11 mouse cellular contexts compared by ENCODE assay signal in the genomic region with DNA sequence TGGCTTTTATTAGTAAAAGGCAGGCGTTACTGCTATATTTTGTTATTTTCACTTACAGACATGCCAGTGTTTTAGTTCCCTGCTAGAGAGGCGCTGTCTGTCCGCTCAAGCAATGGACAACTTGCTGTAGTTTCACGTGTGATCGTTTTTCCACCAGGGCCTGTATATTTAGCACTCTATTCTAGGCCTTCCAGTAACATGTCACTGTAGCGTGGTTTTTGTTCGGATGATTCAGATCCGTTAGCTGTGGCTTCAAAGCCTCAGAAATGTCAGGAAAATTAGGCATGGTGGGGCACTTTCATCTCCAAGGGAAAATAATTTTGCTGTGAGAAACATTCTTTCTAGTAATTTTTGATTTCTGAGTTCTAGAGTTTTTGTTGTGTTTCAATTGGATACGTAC. TPM values are rescaled to one million over a fixed set of nuclear protein-coding genes. Genes with fewer than 3 reads are reported as not detected.
DNase-seq lines count a peak whose midpoint lies in the region; ATAC-seq and TF ChIP-seq lines count a peak whose summit lies in the region.
"Had no signal": no experiment of that assay in that cellular context is flagged by ENCODE, and none has a peak within 500 bp of the region (broad histone marks: within the 10 kb centered on the region; RNA-seq: fewer than 3 reads in every experiment).

No protein-coding gene starts in this region.

- peak overlapping the region; percentile 71 for H3K4me3 ChIP-seq in heart, embryonic 16.5 days (ENCODE audit: low read length)
- H3K4me3 ChIP-seq in embryonic facial prominence, embryonic 10.5 days = peak overlapping the region; percentile 84; the same call in 1 of the 2 replicates
- H3K4me3 ChIP-seq in liver, postnatal 0 days (ENCODE audit: low read depth, low read length) = no peak overlapping the region

- H3K36me3 ChIP-seq in heart, embryonic 16.5 days (ENCODE audit: control insufficient read depth, insufficient read depth) = no peaks in the 10 kb centered on the region
- no peaks in the 10 kb centered on the region for H3K36me3 ChIP-seq in embryonic facial prominence, embryonic 10.5 days (replicated peaks)
- H3K36me3 ChIP-seq in liver, postnatal 0 days (replicated peaks; ENCODE audit: insufficient read depth, low read length) = no peaks in the 10 kb centered on the region
- H3K36me3 ChIP-seq: forebrain, embryonic 10.5 days; G1E had no signal

- TF ChIP-seq CTCF in liver, postnatal 0 days (IDR thresholded peaks at IDR 0.05; ENCODE audit: low read depth) = no peak

- H3K4me1 ChIP-seq in heart, embryonic 16.5 days (ENCODE audit: control insufficient read depth, insufficient read depth, low read length) = peaks cover 49% of the 10 kb centered on the region
- H3K4me1 ChIP-seq in embryonic facial prominence, embryonic 10.5 days = peaks cover 42% of the 10 kb centered on the region
- peaks cover 26% of the 10 kb centered on the region for H3K4me1 ChIP-seq in liver, postnatal 0 days (ENCODE audit: insufficient read depth)

- intact Hi-C loops in heart, postnatal 36 days (cut with DNase I) = loop anchor here (1.0 kb wide), 2 partner anchors 78 to 81 kb away; no protein-coding TSS in a partner anchor

- H3K9ac ChIP-seq in heart, embryonic 16.5 days (ENCODE audit: low read length) = peak overlapping the region; percentile 83
- no peak overlapping the region for H3K9ac ChIP-seq in liver, postnatal 0 days (replicated peaks)

- no peak for ATAC-seq in heart, embryonic 16.5 days (replicated peaks; ENCODE audit: extremely low read depth, insufficient read depth, low FRiP score)
- ATAC-seq in liver, postnatal 0 days = no peak

- peak overlapping the region; percentile 81 for H3K4me2 ChIP-seq in heart, embryonic 16.5 days (ENCODE audit: low read depth, low read length)
- peak overlapping the region; percentile 87; the same call in 1 of the 2 replicates for H3K4me2 ChIP-seq in liver, postnatal 0 days (ENCODE audit: low read depth, low read length)

- H3K9me3 ChIP-seq in heart, embryonic 16.5 days (replicated peaks; ENCODE audit: control insufficient read depth, low read length) = no peaks in the 10 kb centered on the region
- no peaks in the 10 kb centered on the region for H3K9me3 ChIP-seq in embryonic facial prominence, embryonic 10.5 days
- H3K9me3 ChIP-seq in liver, postnatal 0 days (ENCODE audit: low read length) = no peaks in the 10 kb centered on the region
- H3K9me3 ChIP-seq: forebrain, embryonic 10.5 days had no signal

- H3K27ac ChIP-seq in heart, embryonic 16.5 days (ENCODE audit: low read length) = peak overlapping the region; percentile 78
- H3K27ac ChIP-seq in embryonic facial prominence, embryonic 10.5 days (replicated peaks) = no peak overlapping the region
- no peak overlapping the region for H3K27ac ChIP-seq in liver, postnatal 0 days (ENCODE audit: low read depth)
- H3K27ac ChIP-seq: forebrain, embryonic 10.5 days had no signal

- no peak for DNase-seq in heart, postnatal 36 days
- DNase-seq in 416B (ENCODE audit: low read depth) = peak; percentile 44
- no peak for DNase-seq in embryonic facial prominence, embryonic 10.5 days (ENCODE audit: low spot score)
- no peak for DNase-seq in liver, postnatal 0 days
- DNase-seq in ovary, postnatal 14 days (ENCODE audit: low spot score) = no peak
- no peak for DNase-seq in retina, embryonic 14.5 days (ENCODE audit: low spot score)
- no peak for DNase-seq in right cerebral cortex, postnatal 10 days (ENCODE audit: low spot score in 2 of 2)
- DNase-seq: kidney, postnatal 36 days had no signal

- TF ChIP-seq EP300 in liver, postnatal 0 days (IDR thresholded peaks at IDR 0.05; ENCODE audit: low read depth) = no peak

- 52% methylated on average over 9 of the region's 9 CpGs for WGBS in heart, embryonic 16.5 days
- 91% methylated on average over 9 of the region's 9 CpGs for WGBS in embryonic facial prominence, embryonic 10.5 days
- 79% methylated on average over 9 of the region's 9 CpGs for WGBS in liver, postnatal 0 days (ENCODE audit: insufficient replicate concordance)

- H3K27me3 ChIP-seq in heart, embryonic 16.5 days (ENCODE audit: control insufficient read depth, insufficient read depth, low read length) = no peaks in the 10 kb centered on the region
- no peaks in the 10 kb centered on the region for H3K27me3 ChIP-seq in embryonic facial prominence, embryonic 10.5 days (replicated peaks; ENCODE audit: low read depth, poor library complexity, severe bottlenecking)
- no peaks in the 10 kb centered on the region for H3K27me3 ChIP-seq in liver, postnatal 0 days (ENCODE audit: insufficient read depth, low read length)

RNA-seq across cellular contexts. Expression of a gene that starts 2.0 kb away (rescaled TPM):
- polyA plus RNA-seq in heart, embryonic 16.5 days (2015; fragmentation: Nextera tagmentation; extraction: Ambion mirVana) = 47.4 and 54.8 TPM in 2 replicates
- total RNA-seq in heart, postnatal 36 days (2021) = 100 to 1,000 TPM; 273 to 286 TPM
- 15.6 and 16.8 TPM in 2 replicates for polyA plus RNA-seq in embryonic facial prominence, embryonic 10.5 days (2016; fragmentation: Nextera tagmentation; extraction: Ambion mirVana)
- polyA plus RNA-seq in liver, postnatal 0 days (2015; fragmentation: Nextera tagmentation; extraction: Ambion mirVana) = 6.0 and 6.9 TPM in 2 replicates
